Mouse (Mus musculus): ENCODE data around the gene Ppp6r1. TPM values are rescaled to one million over a fixed set of nuclear protein-coding genes. Genes with fewer than 3 reads are reported as not detected.

Ppp6r1 gene
- polyA plus RNA-seq, 1 experiment: 115 TPM

DNA sequence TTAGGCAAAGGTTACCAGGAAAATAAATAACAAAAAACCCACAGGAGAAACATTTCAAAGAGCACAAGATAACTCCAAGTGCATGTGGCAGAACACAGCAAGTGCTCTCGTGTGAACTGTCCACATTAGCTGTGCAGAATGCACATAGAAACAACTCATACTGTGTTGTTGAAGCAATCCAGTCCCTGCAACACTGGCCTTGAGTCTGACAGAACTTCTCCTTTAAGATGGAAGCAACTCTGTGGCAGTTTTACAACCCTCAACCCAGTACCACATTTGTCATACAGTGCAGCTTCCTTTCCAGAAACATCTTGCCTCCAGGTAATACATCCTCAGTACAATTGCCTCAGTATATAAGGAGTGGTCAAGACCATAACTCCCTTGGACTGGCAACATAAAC lies 2.0 kb downstream of the Ppp6r1 start:
- DNase-seq (ENCODE audit: low read depth): no peak
- TF ChIP-seq POLR2A (IDR thresholded peaks at IDR 0.05; ENCODE audit: borderline replicate concordance, extremely low read depth, insufficient read depth, insufficient read length, poor library complexity, severe bottlenecking): no peak
- TF ChIP-seq CTCF (IDR thresholded peaks at IDR 0.05; ENCODE audit: borderline replicate concordance, extremely low read depth, insufficient read depth, insufficient read length): no peak

DNA sequence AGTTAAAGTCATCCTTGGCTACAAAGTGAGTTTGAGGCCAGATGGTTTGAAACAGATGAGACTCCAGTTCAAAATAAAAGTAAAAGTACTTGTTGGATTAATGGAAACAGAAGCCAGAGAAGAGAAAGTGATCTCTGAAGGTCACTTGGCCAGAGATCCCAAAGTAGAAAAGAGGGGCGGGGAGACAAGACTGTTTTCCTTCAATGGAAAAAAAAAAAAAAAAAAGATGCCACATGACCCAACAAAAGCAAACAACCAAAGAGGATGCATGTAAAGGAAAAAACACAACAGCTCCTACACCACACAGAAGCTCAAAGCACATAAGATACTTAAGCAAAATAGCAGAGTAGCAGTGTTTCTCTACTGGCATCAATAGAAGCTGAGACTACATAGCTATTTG lies 2.9 kb downstream of the Ppp6r1 start:
- no peak for DNase-seq (ENCODE audit: low read depth)
- TF ChIP-seq POLR2A (IDR thresholded peaks at IDR 0.05; ENCODE audit: borderline replicate concordance, extremely low read depth, insufficient read depth, insufficient read length, poor library complexity, severe bottlenecking) (no peak), CTCF (IDR thresholded peaks at IDR 0.05; ENCODE audit: borderline replicate concordance, extremely low read depth, insufficient read depth, insufficient read length) (no peak)

DNA sequence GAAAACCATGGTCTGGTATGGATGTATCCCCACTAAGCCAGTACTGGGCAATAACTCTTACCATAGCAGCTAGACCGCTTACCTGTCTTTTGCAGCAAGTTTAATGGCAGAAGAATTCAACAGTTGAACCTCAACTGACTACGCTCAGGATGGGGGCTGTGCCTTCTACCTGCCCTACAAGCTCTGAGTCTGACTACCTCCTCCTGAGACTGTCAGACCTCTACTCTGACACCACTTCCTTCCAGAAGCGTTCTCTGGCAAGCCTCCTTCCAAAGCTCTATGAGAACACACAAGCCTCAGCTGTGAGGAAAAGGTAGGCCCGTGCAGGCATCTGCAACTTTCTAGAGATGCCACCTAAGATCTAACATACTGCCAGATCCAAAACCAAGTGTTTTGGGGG lies 3.4 kb downstream of the Ppp6r1 start:
- no peak for TF ChIP-seq POLR2A (IDR thresholded peaks at IDR 0.05; ENCODE audit: borderline replicate concordance, extremely low read depth, insufficient read depth, insufficient read length, poor library complexity, severe bottlenecking)
- TF ChIP-seq CTCF (IDR thresholded peaks at IDR 0.05; ENCODE audit: borderline replicate concordance, extremely low read depth, insufficient read depth, insufficient read length): no peak
- DNase-seq (ENCODE audit: low read depth): no peak

DNA sequence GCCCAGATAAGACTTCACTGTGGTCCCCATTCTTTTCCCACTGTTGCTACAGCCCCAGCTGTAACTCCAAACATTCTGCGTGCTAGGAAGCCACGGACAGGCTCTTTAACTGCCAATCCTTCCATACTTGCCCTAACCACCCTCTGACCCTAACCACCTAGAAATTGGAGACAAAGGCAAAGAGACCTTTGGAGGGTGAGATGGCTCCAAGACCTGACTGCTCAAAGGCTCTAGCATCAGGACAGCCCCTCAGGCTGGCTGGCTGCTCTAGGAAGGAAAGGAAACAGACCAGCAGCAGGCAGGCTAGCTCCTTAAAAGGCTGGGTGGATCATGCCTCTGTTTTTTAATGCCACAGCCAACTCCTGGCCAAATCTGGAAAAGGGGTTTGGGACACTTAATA lies 4.6 kb downstream of the Ppp6r1 start:
- TF ChIP-seq POLR2A (IDR thresholded peaks at IDR 0.05; ENCODE audit: borderline replicate concordance, extremely low read depth, insufficient read depth, insufficient read length, poor library complexity, severe bottlenecking) (no peak), CTCF (IDR thresholded peaks at IDR 0.05; ENCODE audit: borderline replicate concordance, extremely low read depth, insufficient read depth, insufficient read length) (no peak)
- DNase-seq (ENCODE audit: low read depth): no peak

DNA sequence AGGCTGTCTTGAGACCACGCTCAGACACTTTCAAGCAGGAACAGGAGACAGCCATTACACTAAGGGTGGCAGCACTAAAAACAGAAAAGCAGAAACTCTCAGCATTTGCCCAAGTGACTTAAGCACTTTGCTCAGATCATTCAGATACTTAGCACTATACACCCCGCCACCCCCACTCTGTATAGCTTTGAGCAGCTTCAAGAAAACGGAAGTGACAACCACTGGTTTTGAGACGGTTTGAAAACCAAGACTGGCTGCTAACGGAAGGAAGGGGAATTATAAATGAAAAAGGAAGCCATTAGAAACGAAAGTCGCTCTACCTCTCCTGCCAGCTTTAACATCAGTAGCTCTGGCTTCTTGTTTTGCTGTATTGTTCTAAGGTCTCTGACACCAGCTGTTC lies 5.0 kb downstream of the Ppp6r1 start:
- no peak for DNase-seq (ENCODE audit: low read depth)
- no peak for TF ChIP-seq CTCF (IDR thresholded peaks at IDR 0.05; ENCODE audit: borderline replicate concordance, extremely low read depth, insufficient read depth, insufficient read length)
- TF ChIP-seq POLR2A (IDR thresholded peaks at IDR 0.05; ENCODE audit: borderline replicate concordance, extremely low read depth, insufficient read depth, insufficient read length, poor library complexity, severe bottlenecking): no peak

DNA sequence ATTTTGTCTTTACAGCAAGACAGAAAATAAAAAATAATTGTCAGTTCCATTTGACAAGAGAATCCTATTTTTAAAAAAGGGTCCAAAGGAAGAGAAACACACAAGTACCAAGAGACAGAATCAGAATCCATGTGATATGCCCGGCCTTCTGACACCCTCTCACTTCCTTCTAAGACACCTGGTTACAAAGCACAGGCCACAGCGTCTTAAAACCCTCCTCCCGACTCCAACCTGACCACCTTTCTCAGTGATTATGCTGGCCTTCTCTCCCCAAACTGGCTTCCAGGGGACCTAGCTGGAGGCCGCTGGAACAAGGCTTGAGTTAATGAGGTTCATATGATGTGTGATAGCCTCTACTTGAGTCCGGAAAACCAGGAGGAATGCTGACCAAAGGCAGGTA lies 5.5 kb downstream of the Ppp6r1 start:
- TF ChIP-seq POLR2A (IDR thresholded peaks at IDR 0.05; ENCODE audit: borderline replicate concordance, extremely low read depth, insufficient read depth, insufficient read length, poor library complexity, severe bottlenecking) (no peak), CTCF (IDR thresholded peaks at IDR 0.05; ENCODE audit: borderline replicate concordance, extremely low read depth, insufficient read depth, insufficient read length) (no peak)

DNA sequence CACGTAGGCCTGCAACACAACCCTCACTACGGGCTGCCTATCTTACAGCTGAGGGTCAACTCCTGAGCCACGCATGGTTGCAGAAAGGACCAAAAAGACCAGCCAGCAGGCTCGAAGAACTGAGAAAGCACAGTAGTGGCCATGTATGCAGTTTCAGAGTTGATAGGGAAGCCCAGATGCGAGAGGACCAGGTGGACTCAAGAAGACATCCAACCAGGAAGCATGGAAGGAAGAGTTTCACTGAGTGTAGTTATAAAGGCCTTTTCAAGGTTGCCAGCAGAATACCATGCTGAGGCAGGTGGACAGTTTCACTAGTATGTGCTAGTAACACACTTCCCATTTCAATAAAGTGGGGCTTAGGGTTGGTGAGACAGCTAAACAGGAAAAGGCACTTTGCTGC lies 6.1 kb downstream of the Ppp6r1 start:
- DNase-seq (ENCODE audit: low read depth): no peak
- no peak for TF ChIP-seq CTCF (IDR thresholded peaks at IDR 0.05; ENCODE audit: borderline replicate concordance, extremely low read depth, insufficient read depth, insufficient read length)
- TF ChIP-seq POLR2A (IDR thresholded peaks at IDR 0.05; ENCODE audit: borderline replicate concordance, extremely low read depth, insufficient read depth, insufficient read length, poor library complexity, severe bottlenecking): no peak

More for the DNA sequence above, 5.5 kb downstream of the Ppp6r1 start:
- no peak for DNase-seq (ENCODE audit: low read depth)

DNA sequence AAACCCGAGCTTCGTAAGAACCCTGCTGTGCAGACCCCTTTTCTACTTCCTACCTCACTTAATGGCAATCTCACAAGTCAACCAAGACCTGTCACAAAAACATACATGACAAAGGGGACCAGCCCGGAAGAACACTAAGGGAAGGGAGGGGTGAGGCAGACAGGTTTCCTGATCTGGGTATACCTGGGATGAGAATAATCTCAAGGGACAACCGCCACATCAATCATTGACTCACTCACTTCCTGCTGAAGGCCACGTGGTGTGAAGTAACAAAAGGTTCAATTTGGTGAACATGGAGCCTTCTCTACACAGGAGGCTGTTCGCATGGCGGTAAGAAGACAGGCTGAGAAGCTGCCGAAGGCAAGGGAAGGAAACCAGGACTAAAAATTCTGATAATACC lies 7.2 kb downstream of the Ppp6r1 start:
- DNase-seq (ENCODE audit: low read depth): peak; percentile 11
- TF ChIP-seq CTCF (IDR thresholded peaks at IDR 0.05; ENCODE audit: borderline replicate concordance, extremely low read depth, insufficient read depth, insufficient read length) (no peak), POLR2A (IDR thresholded peaks at IDR 0.05; ENCODE audit: borderline replicate concordance, extremely low read depth, insufficient read depth, insufficient read length, poor library complexity, severe bottlenecking) (no peak)

DNA sequence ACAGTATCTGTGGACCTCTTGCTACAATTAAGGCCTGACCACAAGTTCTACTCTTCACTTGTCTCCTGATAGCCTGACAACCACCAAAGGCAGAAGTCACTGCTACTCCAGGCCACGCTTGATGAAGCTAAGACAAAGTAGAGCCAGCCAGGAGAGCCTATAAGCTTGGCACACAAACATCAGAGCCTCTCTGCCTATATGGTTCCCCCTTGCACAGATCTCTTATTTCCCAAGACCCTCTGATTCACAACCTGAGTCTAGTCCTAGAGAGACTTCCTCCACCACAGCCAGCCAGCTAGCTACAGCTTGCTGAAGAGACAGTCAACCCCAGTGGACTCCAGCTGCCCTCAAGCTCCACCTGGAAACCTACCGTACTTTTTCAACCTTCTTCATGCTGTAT lies 10.8 kb downstream of the Ppp6r1 start:
- TF ChIP-seq POLR2A (IDR thresholded peaks at IDR 0.05; ENCODE audit: borderline replicate concordance, extremely low read depth, insufficient read depth, insufficient read length, poor library complexity, severe bottlenecking) (no peak), CTCF (IDR thresholded peaks at IDR 0.05; ENCODE audit: borderline replicate concordance, extremely low read depth, insufficient read depth, insufficient read length) (no peak)
- no peak for DNase-seq (ENCODE audit: low read depth)

DNA sequence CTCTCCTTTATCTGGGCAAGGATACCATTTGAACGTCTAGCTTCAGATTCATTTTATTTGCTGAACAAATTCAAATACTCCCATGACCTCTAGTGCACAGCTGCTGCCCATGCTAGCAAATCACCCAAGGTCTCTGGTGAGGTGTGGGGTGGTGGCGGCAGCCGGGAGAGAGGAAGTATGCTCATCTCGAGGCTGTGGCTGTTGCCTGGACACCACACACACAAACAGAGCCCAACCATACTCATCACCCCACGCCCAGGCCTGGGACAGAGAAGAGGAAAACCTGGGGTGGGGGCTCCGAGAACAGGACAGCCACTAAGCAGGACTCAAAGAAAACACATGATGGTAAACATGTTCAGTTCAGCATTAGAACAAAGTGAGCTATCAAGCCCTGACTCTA lies 11.5 kb downstream of the Ppp6r1 start:
- TF ChIP-seq CTCF (IDR thresholded peaks at IDR 0.05; ENCODE audit: borderline replicate concordance, extremely low read depth, insufficient read depth, insufficient read length): no peak
- TF ChIP-seq POLR2A (IDR thresholded peaks at IDR 0.05; ENCODE audit: borderline replicate concordance, extremely low read depth, insufficient read depth, insufficient read length, poor library complexity, severe bottlenecking): no peak
- no peak for DNase-seq (ENCODE audit: low read depth)

DNA sequence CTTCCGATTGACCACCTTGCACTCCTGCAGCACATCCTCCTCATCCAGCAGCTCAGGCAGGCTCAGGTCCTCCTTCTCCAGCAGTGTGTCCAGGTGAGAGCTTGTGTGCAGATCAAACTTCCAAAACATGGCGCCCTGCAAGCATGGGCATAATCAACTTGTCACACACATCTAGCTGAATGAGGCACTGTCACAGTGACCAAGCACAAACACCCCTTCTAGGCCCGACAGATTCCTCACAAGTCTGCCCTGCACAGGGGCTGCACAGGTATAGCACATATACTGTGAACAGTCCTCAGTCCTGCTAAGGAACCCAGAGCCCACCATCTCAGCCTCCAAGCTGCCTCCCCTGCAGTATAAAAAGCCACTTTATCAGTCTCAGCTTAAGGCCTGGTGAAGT lies 12.0 kb downstream of the Ppp6r1 start:
- TF ChIP-seq POLR2A (IDR thresholded peaks at IDR 0.05; ENCODE audit: borderline replicate concordance, extremely low read depth, insufficient read depth, insufficient read length, poor library complexity, severe bottlenecking): no peak
- no peak for TF ChIP-seq CTCF (IDR thresholded peaks at IDR 0.05; ENCODE audit: borderline replicate concordance, extremely low read depth, insufficient read depth, insufficient read length)
- no peak for DNase-seq (ENCODE audit: low read depth)

DNA sequence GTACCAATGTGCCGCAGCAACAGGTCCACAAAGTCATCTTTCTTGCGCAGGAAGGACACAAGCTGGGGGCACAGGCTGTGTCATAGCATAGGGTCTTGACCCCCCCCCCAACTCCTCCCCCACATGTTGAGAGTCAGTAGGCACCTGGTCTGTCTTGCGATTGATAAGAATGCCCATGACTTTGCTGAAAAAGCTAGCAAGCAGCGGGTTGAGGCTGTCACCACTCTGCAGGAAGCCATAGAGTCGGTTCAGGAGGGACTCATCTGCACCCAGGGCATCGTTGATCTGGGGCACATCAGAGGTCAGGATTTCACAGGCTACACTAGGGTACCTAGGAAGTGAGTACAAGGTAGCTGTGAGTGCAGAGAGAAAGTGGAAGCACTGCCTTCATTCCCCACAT lies 15.6 kb downstream of the Ppp6r1 start:
- TF ChIP-seq CTCF (IDR thresholded peaks at IDR 0.05; ENCODE audit: borderline replicate concordance, extremely low read depth, insufficient read depth, insufficient read length) (no peak), POLR2A (IDR thresholded peaks at IDR 0.05; ENCODE audit: borderline replicate concordance, extremely low read depth, insufficient read depth, insufficient read length, poor library complexity, severe bottlenecking) (no peak)
- DNase-seq (ENCODE audit: low read depth): no peak

DNA sequence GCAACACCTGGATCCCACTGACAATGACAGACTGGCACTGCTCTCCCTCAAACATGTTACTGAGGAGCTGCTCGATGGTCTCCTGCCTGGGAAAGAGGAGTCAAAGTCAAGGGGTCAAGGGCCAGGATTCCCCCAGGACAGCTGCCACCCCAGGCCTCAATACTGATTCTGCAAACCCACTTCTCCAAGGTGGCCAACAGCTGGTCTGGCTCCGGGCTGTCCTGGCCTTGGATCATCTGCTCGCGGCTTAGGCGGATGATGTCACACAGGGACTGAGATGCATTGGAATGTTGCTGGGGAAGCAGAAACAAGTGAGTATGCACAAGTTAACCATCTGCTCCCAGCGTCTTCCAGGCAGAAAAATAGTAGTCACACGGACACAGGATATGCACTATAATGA lies 16.9 kb downstream of the Ppp6r1 start:
- no peak for DNase-seq (ENCODE audit: low read depth)

More for the DNA sequence above, 16.9 kb downstream of the Ppp6r1 start:
- no peak for TF ChIP-seq POLR2A (IDR thresholded peaks at IDR 0.05; ENCODE audit: borderline replicate concordance, extremely low read depth, insufficient read depth, insufficient read length, poor library complexity, severe bottlenecking)
- no peak for TF ChIP-seq CTCF (IDR thresholded peaks at IDR 0.05; ENCODE audit: borderline replicate concordance, extremely low read depth, insufficient read depth, insufficient read length)

Data from brain, embryonic 14.5 days (tissue).